Mouse (Mus musculus): ENCODE measurements around the gene Ppcdc.

DNA sequence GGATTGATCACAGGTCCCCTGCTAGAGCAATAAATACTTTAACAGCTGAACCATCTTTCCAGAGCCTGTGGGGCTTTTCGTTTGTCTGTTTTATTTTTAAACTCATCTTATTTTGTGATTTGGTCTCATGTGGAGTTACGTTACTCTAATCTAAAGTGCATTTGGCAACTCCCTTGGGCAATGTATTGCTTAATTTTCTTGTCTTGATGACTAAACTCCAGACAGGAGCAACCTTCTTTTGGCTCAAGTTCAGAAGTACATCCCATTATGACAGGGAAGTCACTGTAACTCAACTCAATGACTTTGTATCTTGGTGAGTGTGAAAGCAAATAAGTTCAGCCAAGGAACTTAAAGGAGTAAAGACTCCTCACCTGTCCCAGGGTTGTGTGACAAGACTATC lies 55.3 kb downstream of the Ppcdc start:
- TF ChIP-seq CHD2 (IDR thresholded peaks at IDR 0.05; ENCODE audit: low read depth, low read length) (no peak), ZNF384 (IDR thresholded peaks at IDR 0.05; ENCODE audit: low read depth, low read length) (no peak)

Data from ES-E14 (cell line).